Mouse (Mus musculus): Measurements from ENCODE around the gene Ipmk.

DNA sequence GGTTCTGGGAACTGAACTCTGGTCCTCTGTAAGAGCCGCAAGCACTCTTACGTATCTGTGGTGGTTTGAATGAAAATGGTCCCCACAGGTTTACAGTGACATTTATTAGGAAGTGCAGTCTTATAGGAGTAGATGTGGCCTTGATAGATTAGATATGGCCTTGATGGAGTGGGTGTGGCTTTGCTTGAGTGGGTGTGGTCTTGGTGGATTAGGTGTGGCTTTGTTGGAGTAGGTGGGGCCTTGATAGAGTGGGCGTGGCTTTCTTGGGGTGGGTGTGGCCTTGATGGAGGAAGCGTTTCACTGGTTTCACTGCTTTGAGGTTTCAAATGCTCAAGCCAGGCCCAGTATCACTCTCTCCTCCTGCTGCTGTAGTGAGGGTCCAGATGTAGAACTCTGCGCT lies 39.4 kb upstream of the Ipmk start:
- no peak for TF ChIP-seq TAL1 (IDR thresholded peaks at IDR 0.05; ENCODE audit: low read length)
- TF ChIP-seq GATA1 (IDR thresholded peaks at IDR 0.05; ENCODE audit: low read length) = no peak
